Mouse (Mus musculus) splenic B cell, adult 2 months (primary cell): ENCODE measurements at regions not wholly inside any gene's neighbourhood (a gene's known extent, or its start where the extent isn't known, plus 50 kb on each side); places are given as distances from the start of the nearest gene placed in this dataset.
A peak's percentile ranks its signal among the peaks of the same experiment; 100 is the strongest.

Experiments used
- DNase-seq: peaks from one replicate; pipeline ENCODE4 v3.0.0-alpha.2; 2011; ENCODE audit warnings: low read depth, low spot score
- H3K27me3 ChIP-seq: 2 replicates; pipeline ENCODE4 v1.6.1; 2012; ENCODE audit warnings: mild to moderate bottlenecking, low read length, moderate library complexity, mixed read lengths; ENCODE audit not compliant: control insufficient read depth, poor library complexity, insufficient read depth, severe bottlenecking
- H3K36me3 ChIP-seq: 2 replicates; pipeline ENCODE4 v1.6.1; 2012; ENCODE audit warnings: mild to moderate bottlenecking, low read length, moderate library complexity, mixed read lengths; ENCODE audit not compliant: control insufficient read depth, poor library complexity, insufficient read depth, severe bottlenecking

DNA sequence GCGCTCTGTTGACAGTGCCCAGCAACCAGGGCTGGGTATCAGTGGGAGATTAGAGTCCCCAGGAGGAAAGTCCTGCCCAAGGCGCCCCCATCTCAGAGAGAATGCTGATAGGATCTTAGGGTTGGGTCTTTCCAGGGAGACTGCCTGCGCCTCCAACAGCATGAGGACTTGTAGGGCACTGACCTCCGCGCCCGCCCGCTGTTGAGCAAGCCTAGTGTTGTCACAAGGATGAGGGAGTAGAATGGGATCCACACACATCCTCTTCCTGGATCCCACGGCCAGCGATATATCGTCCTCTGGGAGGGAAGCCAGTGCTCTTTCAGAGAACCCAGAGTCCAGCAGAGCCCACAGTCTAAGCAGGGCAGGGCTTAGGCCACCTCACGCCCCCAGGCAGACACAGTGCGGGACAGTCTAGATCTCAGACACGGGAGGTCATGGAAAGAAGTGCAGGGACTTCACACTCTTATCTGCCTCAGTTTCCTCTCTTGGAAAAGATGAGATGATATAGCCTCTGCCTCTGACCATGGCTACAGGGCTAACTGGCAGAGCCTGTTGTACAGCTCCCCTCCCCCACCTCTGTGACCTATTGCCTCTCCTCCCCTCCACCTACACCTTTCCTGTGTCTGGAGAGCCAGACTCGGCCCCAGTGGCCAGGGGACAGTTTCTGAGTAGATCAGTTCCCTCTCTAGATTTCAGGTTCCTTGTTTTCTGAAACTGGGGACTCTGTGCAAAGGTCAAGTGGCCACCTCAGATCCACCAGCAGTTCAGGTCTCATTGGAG is 52.0 kb upstream of the Dusp5 start:
- no peaks in the 10 kb centered on the region for H3K27me3 ChIP-seq
- H3K36me3 ChIP-seq: no peaks in the 10 kb centered on the region
- no peak for DNase-seq

DNA sequence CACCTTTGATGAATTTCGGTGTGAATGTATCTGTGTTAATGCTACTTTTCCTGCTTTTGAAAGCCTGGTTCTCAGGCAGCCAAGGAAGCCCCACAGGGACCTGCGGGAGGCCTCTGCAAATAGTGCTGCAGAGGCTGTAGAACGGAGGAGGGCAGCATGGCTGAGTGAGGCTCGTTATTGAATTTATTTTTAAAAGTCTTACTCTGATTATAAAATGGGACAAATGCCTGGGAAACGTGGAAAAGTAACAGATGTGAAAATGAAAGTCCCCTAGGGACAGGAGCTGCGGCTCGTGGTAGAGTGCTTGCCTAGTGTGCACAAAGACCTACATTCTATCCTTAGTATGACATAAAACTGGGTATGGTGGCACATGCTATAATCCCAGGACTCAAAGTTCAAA is 59.7 kb upstream of the Dusp5 start:
- no peak for DNase-seq
- Histone ChIP-seq H3K36me3 (no peaks in the 10 kb centered on the region), H3K27me3 (no peaks in the 10 kb centered on the region)

DNA sequence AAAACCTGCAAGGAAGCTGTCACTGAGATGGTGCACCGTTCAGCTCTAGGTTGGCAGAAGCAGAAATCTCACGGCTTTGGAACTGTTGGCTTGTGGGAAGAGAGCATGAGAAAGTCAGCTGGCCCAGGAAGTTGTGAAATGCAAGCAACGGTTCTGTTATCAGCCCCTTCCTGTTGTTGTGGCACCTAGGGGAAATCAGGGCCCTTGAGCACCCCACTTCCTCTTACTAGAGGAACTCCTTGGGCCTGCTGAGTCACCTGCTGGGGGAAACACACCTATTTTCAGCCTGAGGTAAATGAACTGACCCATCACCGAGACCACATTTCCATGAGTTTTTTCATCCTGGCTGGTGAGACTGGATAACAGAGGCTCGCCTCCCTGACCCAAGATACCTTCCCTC is 64.2 kb upstream of the Dusp5 start:
- H3K27me3 ChIP-seq: no peaks in the 10 kb centered on the region
- DNase-seq: peak; percentile 92

DNA sequence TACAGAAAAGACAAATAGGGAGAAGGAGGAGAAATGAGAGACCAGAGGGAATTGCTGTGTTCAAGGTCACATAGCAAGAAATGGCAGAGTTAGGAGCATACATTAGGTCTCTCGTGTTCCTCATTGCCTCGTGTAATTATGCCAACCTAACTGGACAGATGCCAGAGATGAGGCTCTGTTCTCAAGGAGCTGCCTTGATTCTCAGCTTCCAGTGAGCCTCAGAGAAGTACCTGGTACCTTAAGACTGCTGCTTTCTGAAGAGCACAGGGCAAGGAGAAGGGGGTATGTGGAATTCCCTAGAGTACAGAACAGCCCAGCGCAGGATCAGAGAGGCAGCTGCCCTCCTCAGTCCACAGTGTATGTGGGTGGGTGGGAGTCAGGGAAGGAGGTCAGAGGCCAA is 64.8 kb upstream of the Dusp5 start:
- H3K27me3 ChIP-seq: no peaks in the 10 kb centered on the region
- DNase-seq: peak; percentile 48
- H3K36me3 ChIP-seq: no peaks in the 10 kb centered on the region

More for the DNA sequence above, 64.2 kb upstream of the Dusp5 start:
- H3K36me3 ChIP-seq: no peaks in the 10 kb centered on the region

DNA sequence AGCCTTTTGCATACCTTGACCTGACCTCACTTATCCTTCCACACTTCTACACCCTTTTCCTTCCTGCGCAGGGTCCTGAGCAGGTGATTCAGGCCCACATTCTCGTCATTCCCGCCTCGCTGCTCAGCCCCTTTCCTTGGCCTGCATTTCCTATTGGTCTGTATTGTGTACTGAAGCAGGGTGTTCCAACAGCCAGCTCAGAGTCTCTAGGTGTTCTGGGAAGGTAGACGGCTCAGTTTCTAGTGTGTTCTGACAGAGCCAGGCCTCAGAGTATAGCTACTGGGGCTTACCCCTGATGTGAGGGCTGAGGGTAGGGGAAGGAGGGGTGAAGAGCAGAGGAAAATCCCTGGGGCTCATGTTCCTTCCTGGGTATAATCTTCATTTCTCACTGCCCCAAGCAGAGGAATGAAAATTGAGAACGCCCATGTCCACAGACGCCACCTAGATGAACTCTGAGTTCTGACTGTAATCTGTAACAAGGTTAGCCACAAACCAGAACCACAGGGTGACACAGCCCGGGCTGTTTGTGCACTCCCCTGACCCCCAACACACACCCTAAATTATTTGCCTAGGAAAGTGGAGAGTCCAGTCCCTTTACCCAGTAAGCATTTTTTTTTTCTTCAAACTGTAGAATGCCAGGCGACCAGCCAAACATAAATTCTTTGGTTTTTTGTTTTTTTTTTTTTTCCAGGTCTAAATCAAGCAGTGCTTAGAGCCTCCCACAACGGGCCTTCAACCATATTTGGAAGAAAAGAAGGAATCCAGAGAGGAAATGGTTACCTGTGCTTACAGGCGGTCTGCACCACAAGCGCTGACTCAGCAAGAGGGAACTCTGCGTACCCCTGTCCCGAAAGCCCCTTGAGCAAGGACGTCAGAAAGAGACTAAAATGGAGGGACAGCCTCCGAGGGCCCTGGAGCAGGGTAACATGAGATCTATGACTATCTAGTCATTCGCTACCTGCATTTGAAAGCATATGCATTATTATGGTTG is 67.6 kb upstream of the Dusp5 start:
- peak; percentile 50 for DNase-seq
- H3K36me3 ChIP-seq: no peaks in the 10 kb centered on the region

DNA sequence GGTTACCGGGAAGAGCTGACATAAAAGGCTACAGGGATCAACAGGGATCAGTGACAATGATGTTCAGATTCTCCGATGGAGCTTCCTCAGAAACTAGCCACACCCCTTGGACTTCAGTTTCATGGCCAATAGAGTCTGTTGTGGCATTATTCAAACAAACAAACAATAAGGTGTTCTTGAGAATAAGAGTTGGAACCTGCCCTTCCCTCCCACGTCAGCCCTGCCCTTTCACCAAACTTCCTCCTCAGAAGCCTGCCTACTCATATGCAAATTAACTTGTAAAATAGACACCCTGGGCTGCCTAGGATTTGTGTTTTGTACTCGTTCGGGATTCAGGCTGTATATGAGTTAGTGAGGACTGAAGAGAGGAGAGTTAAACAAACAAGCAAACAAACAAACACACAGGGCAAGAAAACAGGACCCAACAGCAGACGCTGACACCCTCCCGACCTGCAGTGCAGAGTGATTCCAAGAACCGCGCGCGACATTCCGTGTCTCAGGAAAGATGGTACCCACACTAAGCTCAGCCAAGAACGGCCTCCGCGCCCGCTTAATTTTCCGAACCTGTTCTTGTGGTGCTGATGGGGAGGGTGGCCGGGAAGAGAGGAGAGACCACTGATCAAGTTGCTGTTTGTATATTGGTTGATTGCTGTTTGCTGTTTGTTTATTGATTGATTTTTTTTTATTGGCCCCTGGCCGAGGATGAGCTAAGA is 68.4 kb upstream of the Dusp5 start:
- H3K27me3 ChIP-seq: no peaks in the 10 kb centered on the region
- peak; percentile 79 for DNase-seq
- no peaks in the 10 kb centered on the region for H3K36me3 ChIP-seq

More for the DNA sequence above, 67.6 kb upstream of the Dusp5 start:
- no peaks in the 10 kb centered on the region for H3K27me3 ChIP-seq

DNA sequence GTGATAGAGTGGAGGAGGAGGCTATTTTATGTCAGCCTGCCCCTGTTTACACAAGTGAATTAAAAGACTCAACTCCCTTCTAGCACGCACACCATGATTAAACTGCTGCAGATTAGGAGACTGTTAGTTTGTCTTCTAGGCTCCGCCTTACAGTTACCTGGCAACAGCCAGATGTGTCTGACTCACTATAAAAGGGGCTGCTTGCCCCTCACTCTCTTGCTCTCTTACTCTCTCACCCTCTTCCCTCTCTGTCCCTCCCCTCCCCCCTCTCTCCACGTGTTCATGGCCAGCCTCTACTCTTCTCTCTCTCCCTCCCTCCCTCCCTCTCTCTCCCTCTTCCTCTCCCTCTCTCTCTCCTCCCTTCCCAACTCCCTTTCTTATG is 69.0 kb upstream of the Smndc1 start:
- DNase-seq: no peak
- H3K36me3 ChIP-seq: peaks cover 1% of the 10 kb centered on the region; the same call in 1 of the 2 replicates
- no peaks in the 10 kb centered on the region for H3K27me3 ChIP-seq

DNA sequence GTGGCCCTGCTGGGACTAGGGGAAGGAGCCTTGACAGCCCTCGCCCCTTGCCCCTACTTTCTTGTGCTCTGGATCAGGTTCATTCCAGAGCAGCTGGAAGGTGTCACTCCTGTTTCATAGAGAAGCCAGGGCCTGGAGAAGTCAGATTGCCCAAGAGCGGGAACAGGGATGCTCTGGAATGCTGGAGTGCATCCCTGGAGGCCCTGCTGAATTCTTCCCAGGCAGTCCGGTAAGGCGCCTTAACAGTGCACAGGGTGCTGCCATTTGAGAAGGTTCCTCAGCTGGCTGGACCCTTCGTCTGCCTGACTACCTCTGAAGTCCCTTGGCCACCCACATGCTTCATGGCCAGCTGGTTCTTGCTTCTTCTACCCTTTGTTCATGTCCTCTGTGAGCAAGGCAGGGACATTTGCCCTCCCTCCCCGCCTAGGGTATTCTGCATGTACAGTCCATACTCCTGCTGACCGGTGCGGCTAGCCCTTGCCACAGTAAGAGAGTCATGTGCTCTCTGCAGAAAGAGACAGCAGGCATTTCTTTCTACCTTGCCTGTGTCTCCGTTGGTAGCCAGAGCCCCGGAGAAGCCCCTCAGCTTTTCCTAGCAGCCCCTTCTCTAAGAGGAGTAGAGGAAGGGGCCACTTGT is 68.5 kb upstream of the Smndc1 start:
- no peak for DNase-seq
- H3K36me3 ChIP-seq: peaks cover 1% of the 10 kb centered on the region; the same call in 1 of the 2 replicates
- H3K27me3 ChIP-seq: no peaks in the 10 kb centered on the region

DNA sequence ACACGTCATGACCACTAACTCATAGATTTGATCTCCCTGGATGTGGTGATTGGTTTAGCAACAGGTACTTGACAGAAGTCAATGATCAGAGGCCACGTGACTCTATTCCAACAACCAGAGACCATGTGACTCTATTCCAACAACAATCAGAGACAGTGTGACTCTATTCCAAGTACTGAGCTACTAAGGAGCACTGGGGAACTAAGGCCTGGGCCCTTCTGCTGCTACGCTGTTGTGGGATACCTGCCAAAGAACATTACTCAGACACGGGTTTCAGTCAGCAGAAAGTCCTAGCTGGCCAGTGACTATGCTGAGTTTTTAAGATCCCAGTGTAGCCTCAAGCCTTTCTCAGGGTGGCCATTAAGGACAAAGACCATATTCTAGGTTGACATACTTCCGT is 66.3 kb upstream of the Smndc1 start:
- H3K27me3 ChIP-seq: no peaks in the 10 kb centered on the region
- no peak for DNase-seq
- peaks cover 1% of the 10 kb centered on the region; the same call in 1 of the 2 replicates for H3K36me3 ChIP-seq

DNA sequence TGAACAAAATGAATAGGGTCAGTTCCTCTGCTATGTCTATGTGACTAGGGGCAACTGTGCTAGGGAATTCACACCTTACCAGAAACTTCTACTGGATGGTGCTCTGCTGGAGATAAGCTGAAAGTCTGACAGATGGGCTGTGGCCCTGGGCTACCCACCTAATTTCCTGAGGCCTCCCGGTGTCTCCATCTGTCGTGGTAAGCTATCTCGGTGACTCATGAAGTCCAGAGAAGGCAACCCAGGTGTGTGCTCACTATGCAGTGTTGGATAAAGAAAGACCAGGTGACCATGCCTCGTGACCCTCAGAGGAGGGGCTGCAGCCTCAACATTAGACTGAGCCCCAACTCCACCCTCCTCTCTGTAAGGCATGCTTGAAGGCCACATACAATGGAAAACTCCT is 64.2 kb upstream of the Smndc1 start:
- Histone ChIP-seq H3K27me3 (no peaks in the 10 kb centered on the region), H3K36me3 (peaks cover 1% of the 10 kb centered on the region; the same call in 1 of the 2 replicates)
- no peak for DNase-seq

DNA sequence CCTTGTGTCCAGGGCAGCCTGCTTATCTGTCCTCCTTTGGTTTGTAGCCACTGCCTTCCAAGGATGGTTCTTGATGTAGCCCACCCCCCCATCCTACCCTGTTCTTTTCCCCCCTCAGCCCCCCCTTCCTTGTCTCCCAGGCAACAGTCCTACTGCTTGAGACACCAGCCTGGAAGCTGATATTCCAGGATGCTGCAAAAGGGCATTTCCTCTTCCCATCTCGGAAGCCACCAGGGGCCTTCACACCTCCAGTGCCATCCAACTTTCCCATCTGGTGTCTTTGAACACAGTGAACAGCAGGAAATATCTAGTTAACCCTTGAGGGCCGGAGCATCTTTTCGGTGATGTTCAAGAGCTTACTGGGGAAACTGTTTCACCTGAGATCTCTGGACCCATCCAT is 63.7 kb upstream of the Smndc1 start:
- no peak for DNase-seq
- Histone ChIP-seq H3K36me3 (peaks cover 1% of the 10 kb centered on the region; the same call in 1 of the 2 replicates), H3K27me3 (no peaks in the 10 kb centered on the region)

DNA sequence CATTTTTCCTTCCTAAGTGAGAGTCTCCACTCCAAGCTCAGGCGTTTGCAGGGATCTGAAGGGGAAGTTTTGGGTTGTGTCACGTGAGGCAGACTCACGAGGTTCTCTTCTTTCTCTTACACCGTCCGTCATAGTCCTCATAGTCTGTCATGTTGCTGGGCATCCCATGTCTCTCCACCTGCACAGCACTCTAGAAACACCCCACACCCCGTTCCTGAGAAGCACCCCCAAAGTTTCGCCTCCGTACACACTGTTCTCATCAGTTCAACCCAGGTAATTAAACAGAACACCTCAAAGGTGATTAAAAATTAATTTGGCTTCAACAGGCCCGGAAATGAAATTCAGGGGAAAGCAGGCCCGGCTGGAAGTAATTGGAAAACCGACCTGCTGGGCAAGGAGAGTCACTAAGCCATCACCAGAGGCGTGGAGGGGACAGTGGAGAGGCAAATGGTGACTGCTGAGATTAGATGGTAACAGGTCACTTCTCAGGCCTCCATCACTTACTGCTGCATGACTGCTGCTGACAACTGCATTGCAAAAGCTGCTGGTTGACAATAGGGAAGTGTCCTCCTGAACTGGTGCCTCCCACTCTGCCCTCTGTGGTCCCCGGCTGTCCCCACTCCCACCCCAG is 63.1 kb upstream of the Smndc1 start:
- DNase-seq: no peak
- Histone ChIP-seq H3K36me3 (peaks cover 1% of the 10 kb centered on the region; the same call in 1 of the 2 replicates), H3K27me3 (no peaks in the 10 kb centered on the region)

DNA sequence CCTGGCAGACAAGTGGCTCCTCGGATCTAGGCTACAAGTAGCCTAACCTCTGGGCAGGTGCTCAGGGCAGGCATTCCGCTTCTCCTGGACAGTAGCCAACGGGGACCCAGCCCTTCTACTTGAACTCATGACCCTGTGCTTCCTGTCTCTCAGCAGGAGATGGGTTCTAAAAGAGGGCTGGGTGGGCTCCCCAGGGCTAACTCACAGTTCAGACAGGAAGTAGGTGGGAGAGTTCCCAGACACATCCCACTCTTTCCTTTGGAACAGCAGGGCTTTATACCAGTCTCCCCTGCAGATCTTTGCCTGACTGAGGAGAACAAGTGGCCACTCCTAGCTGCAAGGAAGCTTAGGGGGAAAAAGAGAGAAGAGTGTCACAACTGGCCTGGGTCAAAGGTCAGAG is 62.0 kb upstream of the Smndc1 start:
- DNase-seq: no peak
- Histone ChIP-seq H3K27me3 (no peaks in the 10 kb centered on the region), H3K36me3 (peaks cover 1% of the 10 kb centered on the region; the same call in 1 of the 2 replicates)
